Mouse (Mus musculus) kidney, postnatal 36 days (tissue): ENCODE measurements around the gene Ywhaq.
A peak's percentile ranks its signal among the peaks of the same experiment; 100 is the strongest.
"Not testable (repeated sequence)": the region's sequence is repeated elsewhere in the genome, so short reads cannot be mapped to it uniquely, and the experiment has no call there.

ENCODE experiments used
- DNase-seq, 2 experiments: peaks; one replicate each; pipeline ENCODE4 v3.0.0; 2021 to 2022; ENCODE audit warnings: mixed read lengths in 2 of 2

Gene Ywhaq

GRCm38 (mm10) chr12:21409651-21410050 lies 7.8 kb downstream of the Ywhaq start:
- no peak for DNase-seq

DNA sequence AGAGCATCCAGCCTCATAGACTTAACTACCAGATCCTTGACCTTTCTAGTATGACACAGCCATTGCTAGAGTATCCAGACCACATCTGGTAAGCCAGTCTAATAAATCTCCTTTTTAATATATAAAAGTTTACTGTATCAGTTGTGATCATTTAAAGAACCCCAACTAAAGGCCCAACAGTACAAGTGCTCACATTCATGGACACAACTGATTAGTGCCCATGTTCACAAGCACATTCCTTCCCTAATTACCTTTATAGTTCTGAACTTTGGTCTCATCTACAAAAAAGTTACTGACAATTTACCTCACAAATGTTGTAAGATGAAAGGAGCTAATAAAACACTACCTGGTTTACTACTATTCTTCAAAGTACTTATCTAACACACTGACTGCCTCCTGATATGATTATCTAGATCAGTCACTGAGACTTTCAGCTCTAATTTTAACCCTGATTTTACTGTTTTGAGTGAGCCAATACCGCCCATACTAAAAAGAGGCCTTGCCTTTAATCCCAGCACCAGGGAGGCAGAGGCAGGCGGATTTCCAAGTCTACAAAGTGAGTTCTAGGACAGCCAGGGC lies 8.6 kb downstream of the Ywhaq start:
- DNase-seq = no peak

GRCm38 (mm10) chr12:21402771-21403170 lies 14.7 kb downstream of the Ywhaq start:
- DNase-seq = no peak

DNA sequence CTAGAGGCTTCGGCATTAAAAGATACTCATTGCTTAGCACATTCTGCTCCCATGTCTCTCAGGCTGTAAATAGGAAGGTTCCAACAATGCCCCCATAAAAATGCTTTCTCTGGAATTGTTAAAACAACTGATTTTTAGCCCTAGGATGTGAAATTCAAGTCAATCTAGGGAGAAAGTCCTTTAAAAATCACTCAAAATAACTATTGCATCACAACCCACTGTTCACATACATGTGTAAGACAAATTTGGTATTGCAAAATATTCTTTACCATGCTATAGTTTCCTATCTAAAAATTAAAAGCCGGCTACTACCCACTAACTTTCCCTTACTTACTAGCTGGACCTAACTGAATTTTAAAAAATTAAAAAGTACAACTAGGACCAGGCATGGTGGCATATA lies 31.2 kb downstream of the Ywhaq start:
- no peak for DNase-seq

DNA sequence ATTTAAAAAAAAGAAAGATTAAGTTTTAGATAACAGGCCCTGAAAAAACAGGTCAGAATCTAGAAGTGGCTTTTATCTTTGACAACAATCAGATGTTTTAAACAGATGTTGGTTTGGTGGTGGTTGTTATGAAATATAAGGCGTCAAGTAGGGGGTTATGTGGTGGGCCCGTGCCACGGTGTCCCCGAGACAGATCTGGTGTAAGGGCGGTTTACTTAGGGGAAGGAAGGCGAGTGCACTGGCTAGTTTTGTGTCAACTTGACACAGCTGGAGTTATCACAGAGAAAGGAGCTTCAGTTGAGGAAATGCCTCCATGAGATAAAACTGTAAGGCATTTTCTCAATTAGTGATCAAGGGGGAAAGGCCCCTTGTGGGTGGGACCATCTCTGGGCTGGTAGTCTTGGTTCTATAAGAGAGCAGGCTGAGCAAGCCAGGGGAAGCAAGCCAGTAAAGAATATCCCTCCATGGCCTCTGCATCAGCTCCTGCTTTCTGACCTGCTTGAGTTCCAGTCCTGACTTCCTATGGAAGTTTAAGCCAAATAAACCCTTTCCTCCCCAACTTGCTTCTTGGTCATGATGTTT lies 38.6 kb downstream of the Ywhaq start:
- not testable (repeated sequence) for DNase-seq

DNA sequence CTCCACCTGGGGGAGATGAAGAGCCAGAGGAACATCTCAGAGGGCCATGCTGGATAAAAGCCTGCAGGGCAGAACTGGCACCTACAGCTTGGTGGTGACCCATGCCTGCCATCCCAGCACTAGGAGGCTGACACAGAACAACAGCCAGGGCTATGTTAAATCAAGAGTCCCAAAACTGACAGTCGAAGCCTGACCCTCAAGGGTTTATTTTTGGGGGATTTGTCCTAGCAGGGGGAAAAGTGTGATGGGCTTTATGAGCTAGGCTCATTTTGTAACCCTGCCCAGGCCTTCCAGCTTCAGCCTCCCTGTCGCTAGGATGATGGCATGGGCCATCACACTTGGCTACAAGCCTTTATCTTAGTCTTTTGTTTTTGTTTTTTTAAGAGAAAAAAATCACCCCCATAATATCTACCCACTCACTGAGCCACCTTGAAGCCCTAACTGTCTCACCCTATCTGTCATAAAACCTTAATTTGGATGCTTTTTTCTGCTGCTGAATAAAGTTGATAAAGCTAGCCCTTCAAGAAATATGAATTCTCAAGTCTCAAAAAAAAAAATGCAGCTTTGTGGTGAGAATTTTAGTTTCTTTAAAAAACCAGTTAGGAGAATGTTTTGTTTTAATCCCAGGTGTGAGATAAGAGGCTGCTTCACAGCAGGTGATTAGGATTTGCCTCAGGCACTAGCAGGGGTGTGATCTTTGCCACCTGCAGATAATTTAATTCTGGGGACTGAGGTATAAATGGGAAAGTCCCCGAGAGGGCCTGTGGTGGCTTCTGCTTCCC lies 41.9 kb downstream of the Ywhaq start:
- no peak for DNase-seq

- DNase-seq = no peak
Observed at GRCm38 (mm10) chr12:21373820-21374475, 43.5 kb downstream of the Ywhaq start.

DNA sequence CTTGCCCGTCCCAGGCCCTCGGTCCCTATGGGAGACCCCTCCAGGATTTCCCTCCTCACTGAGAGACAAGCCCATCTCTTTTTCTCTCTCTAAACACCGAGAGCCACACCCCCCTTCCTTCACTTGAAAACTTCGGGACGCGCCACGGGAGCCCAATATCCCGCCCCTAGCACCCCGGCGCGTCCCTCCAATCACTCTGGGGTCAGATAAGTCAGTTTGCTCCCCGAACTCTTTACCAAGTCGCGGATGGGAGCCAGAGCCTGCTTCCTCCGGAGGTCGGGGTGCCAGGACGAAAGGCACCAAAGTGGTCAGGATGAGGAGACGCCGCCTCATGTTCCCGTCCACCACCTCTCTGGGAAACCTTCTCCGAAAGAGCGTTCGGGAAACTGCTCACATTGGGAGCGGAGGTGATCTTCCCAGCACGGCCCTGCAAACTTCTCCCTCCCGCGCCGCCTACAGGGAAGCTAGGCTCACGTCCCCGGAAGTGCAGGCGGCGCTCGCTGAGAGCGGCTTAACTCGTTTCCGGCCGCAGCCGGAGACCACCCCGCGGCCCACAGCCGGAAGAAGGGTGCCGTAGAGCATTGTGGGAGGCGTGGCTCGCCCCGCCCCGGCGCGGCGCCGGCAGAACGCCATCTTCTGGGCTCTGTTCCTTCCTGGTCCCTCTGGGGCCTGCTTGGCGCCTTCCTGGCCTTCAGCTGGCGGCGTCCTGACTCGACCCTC lies 44.2 kb downstream of the Ywhaq start, which contains the start of gene Adam17:
Adam17 (minus strand) TSS at position 533 of the 720 bp plus-strand sequence.
- DNase-seq = peak; percentile 96 to 97

DNA sequence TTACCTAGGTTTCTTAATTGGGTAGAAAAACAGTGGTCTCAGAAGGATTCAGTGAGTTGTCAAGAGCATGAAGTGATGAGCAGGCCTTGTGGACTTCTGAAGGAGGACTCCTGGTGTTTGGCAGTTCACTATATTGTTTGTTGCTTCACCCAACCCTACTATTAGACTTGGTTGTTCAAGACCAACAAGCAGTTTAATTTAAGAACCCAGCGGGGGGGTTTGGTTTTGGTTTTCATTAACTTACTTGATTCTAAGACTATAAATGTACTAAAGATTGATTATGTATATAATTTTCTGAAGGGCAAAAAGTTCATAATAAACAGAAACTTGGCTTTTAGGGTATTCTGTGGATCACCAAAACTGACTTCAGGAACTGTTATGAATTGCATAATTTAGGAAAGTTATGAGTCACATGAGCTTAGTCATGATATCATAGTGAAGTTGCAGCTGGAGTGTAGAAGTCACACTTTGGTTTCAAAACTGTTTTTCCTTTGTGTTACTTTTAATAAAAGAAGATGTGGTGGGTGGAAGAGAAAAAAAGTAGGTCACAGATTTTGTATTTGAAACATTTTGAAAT lies 47.3 kb downstream of the Ywhaq start:
- no peak for DNase-seq

GRCm38 (mm10) chr12:21369087-21369410 lies 48.4 kb downstream of the Ywhaq start:
- DNase-seq = no peak

GRCm38 (mm10) chr12:21368376-21369086 lies 48.9 kb downstream of the Ywhaq start:
- no peak for DNase-seq

GRCm38 (mm10) chr12:21364624-21365435 lies 52.6 kb downstream of the Ywhaq start:
- DNase-seq = no peak

DNA sequence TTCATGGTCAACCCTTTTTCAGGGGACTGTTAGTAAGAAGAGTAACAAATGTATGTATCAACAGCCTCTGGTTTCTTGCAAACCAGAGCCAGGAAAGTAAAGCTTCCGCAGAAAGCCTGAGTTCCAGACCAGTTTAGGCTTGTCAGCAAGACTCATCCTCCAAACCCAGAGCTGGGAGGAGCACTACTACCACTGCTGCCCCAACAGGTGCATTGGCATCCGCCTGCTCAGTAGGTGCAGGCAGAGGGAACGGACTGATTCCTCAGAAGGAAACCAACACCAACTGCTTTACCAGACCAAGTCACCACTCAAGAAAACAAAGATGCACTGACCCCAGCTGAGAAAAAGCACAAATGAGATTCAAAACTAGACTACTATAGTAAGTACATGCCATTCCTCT lies 54.2 kb downstream of the Ywhaq start:
- DNase-seq = no peak

GRCm38 (mm10) chr12:21362686-21363085 lies 54.8 kb downstream of the Ywhaq start:
- no peak for DNase-seq

DNA sequence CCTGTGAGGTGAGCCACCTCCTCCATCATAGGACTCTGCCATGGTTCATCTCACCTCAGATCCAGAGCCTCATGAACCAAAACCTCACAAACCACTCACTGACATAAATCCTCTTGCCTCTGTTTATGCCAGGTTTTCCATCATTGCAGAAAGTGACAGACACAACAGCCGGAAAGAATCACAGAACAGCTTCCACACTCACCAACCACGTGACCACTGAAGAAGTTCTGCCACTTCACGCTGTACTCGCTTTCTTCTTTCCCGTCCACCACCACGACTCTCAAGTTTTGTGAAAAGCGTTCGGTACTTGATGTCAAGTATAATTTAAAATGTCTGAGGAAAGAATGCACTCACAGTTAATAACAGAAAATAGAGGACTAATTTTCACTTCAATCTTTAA lies 63.8 kb downstream of the Ywhaq start:
- DNase-seq = no peak

DNA sequence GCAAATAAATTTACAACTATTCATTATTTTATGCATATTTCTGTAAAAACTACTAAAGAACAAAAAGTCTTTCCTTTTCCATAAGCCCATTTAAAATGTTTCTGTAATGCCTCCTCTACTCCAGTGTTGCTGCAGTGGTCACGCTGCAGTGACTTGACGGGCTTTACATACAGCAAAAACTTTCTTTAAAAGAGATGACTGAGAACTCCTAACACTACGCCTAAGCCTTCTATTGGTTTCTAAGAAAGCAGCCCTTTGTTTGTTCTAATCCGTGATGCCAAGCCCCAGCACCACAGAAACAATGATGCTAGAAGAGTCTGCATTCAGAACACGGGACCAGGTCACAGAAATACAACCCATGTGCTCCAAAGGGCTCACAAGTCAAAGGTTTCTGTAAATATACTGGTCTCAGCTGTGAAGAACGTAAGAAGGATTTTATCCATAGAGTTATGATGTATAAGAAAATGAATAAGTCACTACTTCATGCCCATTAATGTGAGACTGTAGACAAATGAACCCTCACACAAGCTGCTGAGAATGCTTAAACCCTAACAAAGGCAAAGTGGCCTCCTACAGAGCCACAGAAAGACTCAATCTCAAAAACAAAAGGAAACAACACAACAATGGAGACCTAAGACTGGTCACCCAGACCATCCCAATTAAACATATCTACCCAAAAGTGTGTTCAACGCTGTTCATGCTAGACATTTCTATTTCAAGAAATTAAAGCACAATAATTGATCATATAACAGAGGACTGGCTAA lies 67.1 kb downstream of the Ywhaq start:
- no peak for DNase-seq

- DNase-seq = no peak
Observed at GRCm38 (mm10) chr12:21346972-21347371, 70.5 kb downstream of the Ywhaq start.

GRCm38 (mm10) chr12:21340674-21341073 lies 76.8 kb downstream of the Ywhaq start:
- no peak for DNase-seq
